Mouse (Mus musculus) midbrain, embryonic 15.5 days (tissue): ENCODE measurements around the gene Slc16a2. TPM values are rescaled to one million over a fixed set of nuclear protein-coding genes. Genes with fewer than 3 reads are reported as not detected.
A peak's percentile ranks its signal among the peaks of the same experiment; 100 is the strongest.

Experiments used
- ATAC-seq: fragments of 200-750 bp; cut with Nextera tagmentation; replicated peaks from 2 replicates; pipeline ENCODE4 v1.8.0; 2017; ENCODE audit warnings: moderate TSS enrichment
- H3K27ac ChIP-seq: fragments of 300-500 bp; sonication (generic); 2 replicates; pipeline ENCODE4 v1.5.1; 2015; ENCODE audit warnings: mild to moderate bottlenecking, inconsistent platforms
- H3K27me3 ChIP-seq: fragments of 300-500 bp; sonication (generic); replicated peaks from 2 replicates; pipeline ENCODE4 v1.6.1; 2015; ENCODE audit warnings: inconsistent platforms
- H3K36me3 ChIP-seq: fragments of 300-500 bp; sonication (generic); replicated peaks from 2 replicates; pipeline ENCODE4 v1.6.1; 2015; ENCODE audit warnings: inconsistent platforms
- H3K4me1 ChIP-seq: fragments of 300-500 bp; sonication (generic); 2 replicates; pipeline ENCODE4 v1.6.1; 2015; ENCODE audit warnings: inconsistent platforms
- H3K4me2 ChIP-seq: fragments of 300-500 bp; sonication (generic); 2 replicates; pipeline ENCODE4 v1.6.1; 2015; ENCODE audit warnings: inconsistent platforms, mild to moderate bottlenecking, moderate library complexity
- H3K4me3 ChIP-seq: fragments of 300-500 bp; sonication (generic); 2 replicates; pipeline ENCODE4 v1.5.1; 2015; ENCODE audit warnings: mild to moderate bottlenecking, inconsistent platforms
- H3K9ac ChIP-seq: fragments of 300-500 bp; sonication (generic); 2 replicates; pipeline ENCODE4 v1.6.1; 2015; ENCODE audit warnings: mild to moderate bottlenecking, inconsistent platforms
- H3K9me3 ChIP-seq: fragments of 300-500 bp; sonication (generic); 2 replicates; pipeline ENCODE4 v1.6.1; 2016; ENCODE audit warnings: inconsistent platforms
- WGBS: fragments of 180-500 bp; shearing (Covaris S2); methylation state at CpG from one replicate; pipeline ENCODE4 v1.1.7; 2015; ENCODE audit warnings: mixed read lengths; 5-methylcytosine and 5-hydroxymethylcytosine counted together
- polyA plus RNA-seq: library from polyadenylated mRNA; unstranded; fragments of >200 nt; fragmentation: Nextera tagmentation; extraction: Ambion mirVana; gene quantifications from 2 replicates; pipeline ENCODE4 v1.2.1, GENCODE M21; 2015

Slc16a2 gene
- polyA plus RNA-seq, 1 experiment from 2014 or later: 29.1 TPM

GRCm38 (mm10) chrX:103722437-103722836 lies 99.3 kb downstream of the Slc16a2 start:
- Histone ChIP-seq H3K27ac (no peak overlapping the region), H3K27me3 (peaks cover 46% of the 10 kb centered on the region), H3K4me3 (no peak overlapping the region), H3K4me1 (no peaks in the 10 kb centered on the region), H3K9ac (no peak overlapping the region), H3K4me2 (no peak overlapping the region), H3K9me3 (no peaks in the 10 kb centered on the region), H3K36me3 (no peaks in the 10 kb centered on the region)
- WGBS: 83% methylated on average over 2 of the region's 2 CpGs
- ATAC-seq: no peak

GRCm38 (mm10) chrX:103719618-103720185 lies 102.1 kb downstream of the Slc16a2 start:
- H3K27me3 ChIP-seq: peaks cover 44% of the 10 kb centered on the region
- WGBS: 47% methylated on average over 12 of the region's 12 CpGs
- H3K4me3 ChIP-seq: no peak overlapping the region

DNA sequence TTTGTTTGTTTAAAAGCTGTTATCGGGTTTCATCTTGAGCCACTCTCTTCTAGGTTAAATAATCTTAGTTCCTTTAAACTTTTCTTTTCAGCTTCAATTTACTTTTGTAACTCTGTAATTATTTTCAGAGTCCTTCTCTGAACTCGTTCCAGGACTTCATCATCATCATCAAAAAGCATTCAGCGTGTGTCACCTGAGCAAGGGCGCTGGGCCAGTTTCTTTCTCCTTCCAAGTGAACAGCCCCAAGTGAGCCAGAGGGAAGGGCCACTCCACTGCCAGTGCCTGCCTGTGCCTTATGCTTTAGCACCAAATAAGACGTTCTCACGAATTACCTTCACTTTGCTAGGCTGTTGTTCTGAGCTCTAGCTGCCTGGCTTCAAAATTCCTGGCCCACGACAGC lies 108.9 kb downstream of the Slc16a2 start:
- Histone ChIP-seq H3K4me2 (no peak overlapping the region), H3K36me3 (no peaks in the 10 kb centered on the region), H3K9ac (no peak overlapping the region), H3K4me3 (no peak overlapping the region), H3K9me3 (no peaks in the 10 kb centered on the region), H3K27ac (no peak overlapping the region), H3K4me1 (no peaks in the 10 kb centered on the region), H3K27me3 (peaks cover 45% of the 10 kb centered on the region)
- WGBS: 51% methylated on average over 7 of the region's 7 CpGs
- ATAC-seq: no peak

More at GRCm38 (mm10) chrX:103719618-103720185, 102.1 kb downstream of the Slc16a2 start:
- Histone ChIP-seq H3K9me3 (no peaks in the 10 kb centered on the region), H3K4me2 (no peak overlapping the region), H3K36me3 (no peaks in the 10 kb centered on the region), H3K4me1 (no peaks in the 10 kb centered on the region), H3K9ac (no peak overlapping the region), H3K27ac (no peak overlapping the region)
- no peak for ATAC-seq

DNA sequence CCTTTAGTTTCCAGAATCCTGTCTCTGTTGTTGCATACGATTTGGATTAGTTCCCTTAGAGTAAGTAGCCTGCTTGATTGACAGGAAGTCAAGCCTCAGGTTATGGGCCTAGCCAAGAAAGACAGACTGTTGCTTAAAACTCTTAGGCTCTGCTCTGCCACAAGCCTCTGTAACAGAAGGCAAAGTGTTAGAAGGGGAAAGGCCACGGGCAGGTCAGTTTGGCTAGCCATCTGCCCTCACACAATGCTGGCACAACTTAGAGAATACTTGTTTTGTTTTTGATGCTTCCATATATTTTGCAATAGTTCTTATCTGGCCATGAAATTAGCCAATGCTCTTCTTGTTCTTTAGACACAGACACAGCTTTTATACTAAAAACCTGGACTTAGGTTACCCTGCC lies 112.1 kb downstream of the Slc16a2 start:
- no peak overlapping the region for H3K4me2 ChIP-seq
- ATAC-seq: no peak
- H3K36me3 ChIP-seq: no peaks in the 10 kb centered on the region
- H3K4me1 ChIP-seq: no peaks in the 10 kb centered on the region
- 47% methylated on average over 2 of the region's 2 CpGs for WGBS
- no peaks in the 10 kb centered on the region for H3K9me3 ChIP-seq
- H3K27ac ChIP-seq: no peak overlapping the region
- peaks cover 62% of the 10 kb centered on the region for H3K27me3 ChIP-seq
- no peak overlapping the region for H3K4me3 ChIP-seq
- no peak overlapping the region for H3K9ac ChIP-seq

- Histone ChIP-seq H3K36me3 (no peaks in the 10 kb centered on the region), H3K9ac (no peak overlapping the region), H3K27me3 (peaks cover 67% of the 10 kb centered on the region), H3K9me3 (no peaks in the 10 kb centered on the region), H3K27ac (no peak overlapping the region), H3K4me3 (no peak overlapping the region), H3K4me2 (no peak overlapping the region), H3K4me1 (no peaks in the 10 kb centered on the region)
- WGBS: 92% methylated on average over 1 of the region's 1 CpGs
- ATAC-seq: no peak
Measured at GRCm38 (mm10) chrX:103708592-103708991, 113.2 kb downstream of the Slc16a2 start.

DNA sequence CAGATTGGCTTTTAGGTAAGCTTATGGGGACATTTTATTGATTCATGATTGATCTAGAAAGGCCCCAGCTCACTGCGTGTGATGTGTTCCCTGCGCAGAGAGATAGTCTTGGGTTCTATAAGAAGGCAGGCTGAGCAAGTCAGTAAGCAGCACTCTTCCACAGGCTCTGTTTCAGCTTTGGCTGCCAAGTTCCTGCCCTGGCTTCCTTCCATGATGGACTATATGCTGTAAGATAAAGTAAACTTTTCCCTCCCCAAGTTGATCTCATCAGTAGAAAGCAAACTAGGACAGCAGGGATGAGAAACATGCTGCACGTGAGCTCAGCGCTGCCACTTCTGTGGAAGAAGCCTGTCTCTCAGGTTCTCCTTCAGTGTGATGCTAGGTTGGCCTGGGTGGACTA lies 117.2 kb downstream of the Slc16a2 start:
- WGBS: 90% methylated on average over 4 of the region's 4 CpGs
- H3K4me1 ChIP-seq: no peaks in the 10 kb centered on the region
- peaks cover 63% of the 10 kb centered on the region for H3K27me3 ChIP-seq
- H3K9me3 ChIP-seq: no peaks in the 10 kb centered on the region
- ATAC-seq: no peak
- no peak overlapping the region for H3K9ac ChIP-seq
- H3K4me3 ChIP-seq: no peak overlapping the region
- no peak overlapping the region for H3K4me2 ChIP-seq
- H3K27ac ChIP-seq: no peak overlapping the region
- no peaks in the 10 kb centered on the region for H3K36me3 ChIP-seq

DNA sequence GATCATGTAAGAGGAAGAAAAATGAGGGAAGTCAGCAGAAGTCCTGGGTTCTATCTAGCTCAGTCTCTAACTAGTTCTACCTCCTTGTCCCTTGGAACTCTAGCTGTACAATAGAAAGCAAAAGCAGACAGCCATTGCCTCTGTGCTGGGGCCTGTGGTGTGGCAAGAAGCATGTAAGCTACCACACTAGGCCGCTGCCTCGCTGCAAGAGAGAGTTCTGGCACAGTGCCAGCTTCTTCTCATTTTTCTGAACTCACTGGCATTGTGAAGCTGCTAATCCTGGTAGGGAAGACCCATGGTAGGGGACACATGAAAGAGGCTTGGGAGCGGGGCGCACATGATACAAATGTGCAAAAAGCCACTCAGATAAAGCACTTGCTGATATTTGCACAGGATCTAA lies 117.8 kb downstream of the Slc16a2 start:
- Histone ChIP-seq H3K27me3 (peaks cover 68% of the 10 kb centered on the region), H3K27ac (no peak overlapping the region), H3K4me3 (no peak overlapping the region), H3K9ac (no peak overlapping the region), H3K4me1 (no peaks in the 10 kb centered on the region), H3K4me2 (no peak overlapping the region), H3K9me3 (no peaks in the 10 kb centered on the region), H3K36me3 (no peaks in the 10 kb centered on the region)
- peak; percentile 54 for ATAC-seq
- 35% methylated on average over 4 of the region's 4 CpGs for WGBS

GRCm38 (mm10) chrX:103697796-103698195 lies 124.0 kb downstream of the Slc16a2 start:
- H3K9me3 ChIP-seq: no peaks in the 10 kb centered on the region
- 65% methylated on average over 2 of the region's 2 CpGs for WGBS
- no peak overlapping the region for H3K4me2 ChIP-seq
- H3K4me3 ChIP-seq: no peak overlapping the region
- no peak overlapping the region for H3K27ac ChIP-seq
- ATAC-seq: no peak
- H3K27me3 ChIP-seq: peaks cover 77% of the 10 kb centered on the region
- no peaks in the 10 kb centered on the region for H3K36me3 ChIP-seq
- no peak overlapping the region for H3K9ac ChIP-seq
- H3K4me1 ChIP-seq: peaks cover 13% of the 10 kb centered on the region

- H3K9me3 ChIP-seq: no peaks in the 10 kb centered on the region
- no peak overlapping the region for H3K9ac ChIP-seq
- peak overlapping the region; percentile 84 for H3K27ac ChIP-seq
- ATAC-seq: peak; percentile 73
- 13% methylated on average over 9 of the region's 9 CpGs for WGBS
- peaks cover 13% of the 10 kb centered on the region for H3K4me1 ChIP-seq
- H3K4me2 ChIP-seq: peak overlapping the region; percentile 80
- H3K36me3 ChIP-seq: no peaks in the 10 kb centered on the region
- H3K27me3 ChIP-seq: peaks cover 69% of the 10 kb centered on the region
- H3K4me3 ChIP-seq: peak overlapping the region; percentile 45
Measured at GRCm38 (mm10) chrX:103696081-103696519, 125.7 kb downstream of the Slc16a2 start.

DNA sequence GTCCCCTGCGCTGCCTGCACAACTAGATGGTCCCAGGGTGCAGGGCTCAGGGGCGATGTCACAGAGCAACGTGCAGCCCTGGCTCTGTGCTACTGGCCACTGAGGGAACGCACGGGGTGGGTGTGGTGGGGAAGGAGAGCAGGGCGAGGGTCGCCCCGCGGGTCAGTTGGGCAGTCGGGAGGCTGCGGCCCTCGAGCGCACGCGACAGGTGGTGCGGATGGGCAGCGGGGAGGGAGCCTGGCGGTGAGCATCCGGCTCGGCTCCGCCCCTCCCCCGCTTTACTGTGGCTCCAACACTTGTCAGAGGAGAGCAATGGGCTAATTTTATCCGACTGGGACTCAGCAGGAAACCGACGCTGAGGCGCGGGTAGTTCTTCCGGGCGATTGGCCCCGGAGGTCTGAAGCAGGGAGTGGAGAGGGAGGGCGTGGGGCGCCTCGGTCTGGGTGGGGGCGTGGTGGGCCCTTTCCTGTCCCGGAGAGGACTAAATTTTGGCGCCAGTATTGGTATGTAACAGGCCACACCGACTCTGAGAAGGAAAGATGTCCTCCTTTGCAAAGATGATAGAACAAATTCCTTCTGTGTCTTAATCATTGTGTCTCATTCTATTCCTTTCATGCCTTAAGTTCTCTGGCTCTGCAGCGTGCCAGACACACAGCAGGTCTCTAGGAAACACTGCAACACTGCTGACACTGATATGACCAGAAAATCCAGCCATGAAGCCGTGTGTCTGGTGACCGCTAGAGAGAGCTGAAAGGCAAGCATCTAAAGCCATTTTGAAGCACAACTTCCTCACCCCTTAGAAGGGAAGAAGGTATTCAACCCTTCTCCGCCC lies 126.4 kb downstream of the Slc16a2 start:
- no peaks in the 10 kb centered on the region for H3K9me3 ChIP-seq
- 3% methylated on average over 36 of the region's 41 CpGs for WGBS
- H3K9ac ChIP-seq: peak overlapping the region; percentile 49
- peaks cover 13% of the 10 kb centered on the region for H3K4me1 ChIP-seq
- H3K4me3 ChIP-seq: peak overlapping the region; percentile 45
- H3K36me3 ChIP-seq: no peaks in the 10 kb centered on the region
- peak; percentile 90 for ATAC-seq
- H3K4me2 ChIP-seq: peak overlapping the region; percentile 80
- peaks cover 70% of the 10 kb centered on the region for H3K27me3 ChIP-seq
- H3K27ac ChIP-seq: peak overlapping the region; percentile 84

- WGBS: 7% methylated on average over 17 of the region's 17 CpGs
- peaks cover 70% of the 10 kb centered on the region for H3K27me3 ChIP-seq
Measured at GRCm38 (mm10) chrX:103694787-103695164, 127.0 kb downstream of the Slc16a2 start.

DNA sequence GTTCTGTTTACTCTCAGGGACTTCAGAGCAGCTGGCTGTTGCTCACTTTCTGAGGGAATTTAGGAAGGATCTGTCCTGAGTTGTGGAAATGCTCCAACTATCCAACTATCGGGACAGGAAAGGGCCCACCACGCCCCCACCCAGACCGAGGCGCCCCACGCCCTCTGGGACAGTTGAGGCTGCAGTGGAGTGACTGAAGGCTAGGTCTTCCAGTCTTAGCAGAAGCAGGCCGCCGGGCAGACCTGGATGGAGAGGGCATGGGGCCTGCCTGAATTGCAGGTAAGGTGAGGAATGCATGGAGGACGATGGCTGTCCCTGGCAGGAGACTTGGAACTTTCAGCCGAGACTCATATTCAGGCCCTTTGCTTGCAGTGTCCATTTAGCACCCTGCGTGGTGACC lies 127.4 kb downstream of the Slc16a2 start:
- peak overlapping the region; percentile 80 for H3K4me2 ChIP-seq
- peak; percentile 2; the same call in 1 of the 2 replicates for ATAC-seq
- no peaks in the 10 kb centered on the region for H3K9me3 ChIP-seq
- H3K4me3 ChIP-seq: peak overlapping the region; percentile 45
- H3K36me3 ChIP-seq: no peaks in the 10 kb centered on the region
- 33% methylated on average over 10 of the region's 10 CpGs for WGBS
- H3K9ac ChIP-seq: peak overlapping the region; percentile 49; the same call in 1 of the 2 replicates
- H3K27me3 ChIP-seq: peaks cover 68% of the 10 kb centered on the region
- peaks cover 13% of the 10 kb centered on the region for H3K4me1 ChIP-seq
- H3K27ac ChIP-seq: peak overlapping the region; percentile 84

More at GRCm38 (mm10) chrX:103694787-103695164, 127.0 kb downstream of the Slc16a2 start:
- Histone ChIP-seq H3K9me3 (no peaks in the 10 kb centered on the region), H3K36me3 (no peaks in the 10 kb centered on the region), H3K4me2 (peak overlapping the region; percentile 80), H3K4me3 (peak overlapping the region; percentile 45), H3K27ac (peak overlapping the region; percentile 84), H3K9ac (peak overlapping the region; percentile 49), H3K4me1 (peaks cover 13% of the 10 kb centered on the region)
- no peak; the same call in none of the 2 replicates for ATAC-seq
